Mouse (Mus musculus): Measurements from ENCODE around the gene Gpc3.

Gene Gpc3

GRCm38 (mm10) chrX:52613328-52614030 is at the start of gene Gpc3:
Gene Gpc3 (minus strand): TSS chrX:52613950.
- DNase-seq, result peak in 1 of 2 experiments; percentile 74

DNA sequence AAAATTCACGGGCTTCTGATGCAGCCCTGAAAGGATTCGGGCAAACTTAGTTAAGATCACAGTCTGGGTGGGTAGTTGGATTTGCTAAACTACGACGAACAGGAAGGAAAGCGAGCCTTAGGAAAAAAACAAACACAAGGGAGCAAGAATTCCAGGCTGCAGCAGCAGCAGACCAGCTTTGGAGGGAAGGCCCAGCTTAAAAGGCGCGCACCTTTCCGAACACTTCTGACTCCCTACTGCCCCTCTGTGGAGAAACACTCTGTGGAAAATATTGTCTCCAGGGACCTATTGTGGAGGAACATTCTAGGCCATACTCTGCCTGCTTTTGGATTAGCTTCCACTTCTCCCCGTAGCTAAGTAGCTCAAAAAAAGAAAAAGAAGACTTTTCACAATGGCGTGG is 38.2 kb upstream of the Gpc3 start:
- DNase-seq, result peak; percentile 36 to 68

DNA sequence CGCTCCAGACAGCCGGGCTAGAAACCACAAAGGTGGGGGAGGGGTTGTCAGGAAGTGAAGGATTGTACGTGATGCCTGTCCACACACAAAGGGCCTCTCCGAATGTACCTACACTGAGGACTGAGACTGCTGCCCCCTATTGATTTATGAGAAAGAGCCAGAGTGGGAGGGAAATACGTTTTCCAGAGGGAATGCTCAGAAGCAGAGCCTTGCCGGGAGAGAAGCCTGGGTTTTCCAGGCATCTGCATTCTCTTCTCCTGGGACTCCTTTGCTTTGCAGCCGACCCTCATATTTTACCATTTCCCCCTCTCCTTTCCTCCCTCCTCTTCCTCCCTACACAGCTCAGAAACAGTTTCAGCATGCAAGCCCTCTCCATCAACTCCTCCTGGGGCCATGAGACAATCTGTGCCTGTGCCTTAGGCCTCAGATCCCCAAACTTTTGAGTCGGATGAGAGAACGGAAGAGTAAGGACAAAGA is 37.8 kb upstream of the Gpc3 start:
- DNase-seq, result peak in 1 of 2 experiments; percentile 2

GRCm38 (mm10) chrX:52648910-52649785 is 35.4 kb upstream of the Gpc3 start:
- no peak for DNase-seq

GRCm38 (mm10) chrX:52644393-52644792 is 30.6 kb upstream of the Gpc3 start:
- DNase-seq, result peak in 1 of 2 experiments; percentile 31

DNA sequence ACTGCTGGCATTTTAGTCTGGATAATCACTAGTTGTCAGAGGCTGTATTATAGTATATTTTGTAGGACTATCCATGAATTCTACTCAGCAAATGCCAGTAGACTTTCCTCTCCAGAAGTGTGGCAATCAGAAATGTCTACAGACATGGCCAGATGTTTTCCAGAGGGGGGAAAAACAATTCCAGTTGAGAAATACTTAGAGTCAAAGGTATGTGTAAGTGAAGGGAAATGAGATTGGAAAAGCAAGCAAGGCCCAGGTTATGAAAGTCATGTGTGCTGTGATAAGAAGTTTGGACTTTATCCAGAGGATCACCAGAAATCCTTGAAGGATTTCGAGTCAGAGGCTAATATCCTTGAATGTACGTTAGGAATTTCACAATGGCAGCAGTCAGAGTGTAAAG is 29.6 kb upstream of the Gpc3 start:
- DNase-seq, result no peak

DNA sequence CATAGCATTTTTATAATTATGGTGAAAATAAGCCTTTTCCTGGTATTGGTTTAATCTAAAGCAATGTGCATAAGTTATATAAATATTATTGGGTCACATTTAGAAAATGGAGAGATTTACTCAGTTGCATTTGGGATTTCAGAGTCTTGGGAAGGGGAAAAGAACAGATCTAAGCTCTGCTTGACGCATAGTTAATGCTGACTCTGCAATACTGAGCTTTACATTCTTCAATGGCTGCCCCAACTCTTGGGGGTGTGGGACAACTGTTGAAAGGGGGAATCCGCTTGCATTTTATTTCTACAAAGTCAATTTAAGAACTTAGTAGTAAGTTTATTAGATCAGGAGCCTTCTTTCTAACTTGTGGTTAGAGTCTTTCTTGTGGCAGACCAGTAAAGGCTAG is 28.4 kb upstream of the Gpc3 start:
- DNase-seq, result no peak

DNA sequence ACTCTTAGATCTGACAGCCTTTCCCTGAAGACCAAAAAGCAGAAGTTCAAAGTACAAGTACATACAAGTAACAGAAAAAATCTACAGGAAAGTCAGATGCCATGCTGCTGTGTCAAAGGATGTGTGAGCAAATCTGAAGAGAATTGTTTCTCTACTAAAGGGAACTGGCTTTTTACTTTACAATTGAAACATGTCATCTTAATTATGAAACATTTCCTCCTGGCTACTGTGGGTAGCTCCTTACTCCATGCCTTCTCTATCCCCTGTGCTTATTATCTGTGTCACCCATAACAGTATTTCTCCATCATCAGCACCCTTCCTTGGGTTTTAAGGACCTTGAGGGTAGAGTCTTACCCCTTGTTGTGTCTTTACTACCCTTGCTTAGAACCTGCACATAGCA is 23.7 kb upstream of the Gpc3 start:
- DNase-seq, result no peak

DNA sequence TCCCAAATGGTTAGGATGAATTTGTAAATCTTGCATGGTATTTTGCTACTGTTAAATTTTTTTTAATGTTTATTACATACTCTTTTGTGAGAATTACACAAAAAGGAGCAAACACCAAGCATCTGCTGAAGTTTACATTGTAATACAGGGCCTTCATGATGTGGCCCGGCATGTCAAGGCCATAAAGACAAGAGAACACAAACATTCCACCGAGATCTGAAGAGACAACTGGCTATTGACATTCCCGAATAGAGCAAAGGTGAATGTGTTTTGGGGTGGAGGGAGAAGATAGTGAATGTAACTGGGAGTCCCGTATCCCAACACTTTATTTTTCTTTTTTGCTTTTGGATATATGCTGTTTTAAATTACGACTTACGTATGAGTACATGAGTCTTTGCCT is 20.2 kb upstream of the Gpc3 start:
- DNase-seq, result no peak

- DNase-seq, result no peak
Observed at GRCm38 (mm10) chrX:52632688-52633324, 19.1 kb upstream of the Gpc3 start.

DNA sequence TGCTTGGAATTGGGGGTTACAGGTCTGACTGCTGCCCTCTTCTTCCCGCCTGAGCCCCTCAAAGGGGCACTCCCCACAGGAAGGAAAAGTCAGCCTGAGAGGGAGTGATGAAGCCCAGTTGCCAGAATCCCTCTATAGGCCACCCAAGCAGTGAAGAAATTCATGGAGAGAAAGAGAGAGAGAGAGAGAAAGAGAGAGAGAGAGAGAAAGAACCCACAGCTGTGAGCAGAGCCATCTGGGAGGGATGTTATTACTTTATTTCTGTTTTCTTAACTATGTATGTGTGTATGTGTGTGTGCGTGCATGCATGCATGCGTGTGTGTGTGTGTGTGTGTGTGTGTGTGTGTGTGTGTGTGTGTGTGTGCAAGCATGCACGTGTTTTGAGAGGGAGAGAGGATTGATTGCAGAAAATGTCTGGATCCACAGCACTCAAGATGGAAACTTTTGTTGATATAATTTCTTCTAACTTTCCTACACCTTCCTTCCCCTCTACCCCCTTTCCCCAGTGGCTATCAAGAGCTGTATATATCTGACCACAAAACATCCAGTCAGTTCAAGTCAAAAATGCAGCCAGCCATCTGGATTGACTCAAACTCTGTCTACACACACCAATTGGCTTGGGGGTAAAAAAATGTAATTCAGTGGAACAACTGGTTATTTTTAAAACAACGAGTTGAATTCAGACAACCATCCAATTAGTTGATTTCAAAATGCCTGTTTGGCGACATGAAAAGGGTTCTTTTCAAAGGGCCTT is 13.4 kb upstream of the Gpc3 start:
- no peak for DNase-seq

GRCm38 (mm10) chrX:52617813-52618212 is 4.1 kb upstream of the Gpc3 start:
- no peak for DNase-seq

DNA sequence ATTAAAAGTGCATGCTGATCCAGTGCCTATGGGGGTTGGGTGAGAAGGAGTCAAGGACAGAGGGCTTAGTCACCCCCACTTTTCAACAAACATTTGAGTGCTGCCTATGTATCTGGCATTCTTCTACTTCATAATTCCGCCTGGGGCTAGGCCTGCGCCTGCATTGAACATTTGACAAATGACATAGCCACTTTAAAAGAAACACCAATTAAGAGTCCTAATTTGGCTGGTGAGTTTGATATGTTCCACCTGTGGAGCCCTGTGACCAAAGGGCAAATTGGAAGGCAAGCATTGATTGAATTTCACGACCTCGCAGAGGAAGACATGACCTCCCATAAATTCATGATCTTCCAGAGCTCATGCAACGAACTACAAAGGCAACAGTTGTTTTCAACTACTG is 2.4 kb upstream of the Gpc3 start:
- DNase-seq, result no peak

GRCm38 (mm10) chrX:52614031-52614381 is 256 bp upstream of the Gpc3 start:
- DNase-seq, result peak in 1 of 2 experiments; percentile 78

DNA sequence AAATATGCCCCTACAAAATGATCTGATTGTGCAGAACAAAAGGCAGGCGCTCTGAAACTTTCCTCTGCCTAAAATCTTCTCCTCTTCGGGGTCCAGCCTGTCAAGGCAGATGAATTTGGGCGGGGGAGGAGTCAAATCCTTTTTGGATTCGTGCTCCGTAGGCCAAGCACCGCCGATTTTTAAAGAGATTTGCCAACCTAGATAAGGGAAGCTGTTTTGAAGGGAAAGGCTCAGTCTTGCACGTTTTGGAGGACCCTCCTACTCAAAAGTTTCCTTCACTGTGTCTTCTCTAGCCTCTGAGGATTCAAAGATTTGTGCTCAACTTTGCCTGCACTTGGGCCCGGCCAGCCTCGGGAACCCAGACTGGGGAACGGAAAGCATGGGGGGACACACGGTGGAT is 944 bp downstream of the Gpc3 start:
- no peak for DNase-seq

DNA sequence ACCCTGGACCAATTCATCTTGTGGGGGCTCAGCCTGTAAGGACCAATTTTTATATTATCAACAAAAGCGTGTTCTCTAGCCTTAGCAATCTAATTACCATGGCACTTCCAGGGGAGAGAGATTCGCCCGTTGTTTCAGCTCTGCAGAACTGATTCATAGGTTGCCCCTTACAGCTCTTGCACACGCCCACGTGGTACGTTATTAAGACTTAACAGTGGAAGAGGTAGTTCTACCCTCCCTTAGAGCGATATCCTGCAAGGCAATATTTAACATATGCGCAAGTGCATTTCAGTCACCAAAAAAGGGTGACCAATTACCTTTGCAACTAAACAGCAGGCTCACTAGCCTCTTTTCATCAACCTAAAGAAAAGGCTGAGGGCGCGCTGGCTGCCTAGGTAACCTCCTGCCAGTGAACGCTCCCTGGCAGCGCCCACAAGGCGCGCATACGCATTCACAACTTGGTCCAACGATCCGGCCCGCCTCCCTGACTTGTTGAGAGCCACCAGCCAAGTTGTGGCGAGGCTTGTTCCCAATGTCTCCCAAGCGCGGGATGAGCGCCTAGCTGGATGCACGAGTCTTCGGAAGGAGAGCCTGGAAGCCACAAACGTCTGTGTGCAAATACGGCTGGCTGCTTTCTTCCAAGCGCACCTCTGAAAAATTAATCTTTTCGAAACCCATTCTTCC is 1.6 kb downstream of the Gpc3 start:
- peak; percentile 11 to 38 for DNase-seq

- DNase-seq, result no peak
Observed at GRCm38 (mm10) chrX:52611541-52611940, 2.2 kb downstream of the Gpc3 start.

- DNase-seq, result no peak
Observed at GRCm38 (mm10) chrX:52603143-52603542, 10.6 kb downstream of the Gpc3 start.

DNA sequence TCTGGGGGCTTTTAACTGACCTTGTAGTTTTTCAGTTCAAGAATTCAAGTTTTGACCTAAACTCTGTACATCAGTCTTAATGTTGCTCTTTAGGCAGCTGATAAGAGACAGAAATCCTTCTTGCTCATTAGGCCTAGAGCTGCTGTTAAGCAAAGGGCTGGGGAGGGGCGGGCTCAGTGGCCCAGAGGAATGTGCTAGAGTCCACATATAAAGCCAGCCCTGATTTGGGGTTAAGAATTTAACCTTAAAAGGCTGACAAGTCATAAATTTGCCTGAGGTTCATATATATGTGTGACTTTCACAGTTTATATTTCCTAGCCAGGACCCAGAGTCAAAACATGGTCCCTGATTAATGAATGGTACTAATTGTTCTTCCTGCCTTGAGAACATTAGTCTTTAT is 14.5 kb downstream of the Gpc3 start:
- DNase-seq, result no peak

GRCm38 (mm10) chrX:52587671-52588070 is 26.1 kb downstream of the Gpc3 start:
- no peak for DNase-seq

- DNase-seq, result no peak
Observed at GRCm38 (mm10) chrX:52559995-52560394, 53.8 kb downstream of the Gpc3 start.

- DNase-seq, result no peak
Observed at GRCm38 (mm10) chrX:52558526-52558925, 55.2 kb downstream of the Gpc3 start.

Measured in kidney, postnatal 25 days (tissue).